Mouse (Mus musculus): ENCODE data around the gene Mcm10. TPM values are rescaled to one million over a fixed set of nuclear protein-coding genes. Genes with fewer than 3 reads are reported as not detected.

Mcm10 gene
- 31.0 and 35.5 TPM in 2 replicates for polyA plus RNA-seq (2015; fragmentation: Nextera tagmentation; extraction: Ambion mirVana)

DNA sequence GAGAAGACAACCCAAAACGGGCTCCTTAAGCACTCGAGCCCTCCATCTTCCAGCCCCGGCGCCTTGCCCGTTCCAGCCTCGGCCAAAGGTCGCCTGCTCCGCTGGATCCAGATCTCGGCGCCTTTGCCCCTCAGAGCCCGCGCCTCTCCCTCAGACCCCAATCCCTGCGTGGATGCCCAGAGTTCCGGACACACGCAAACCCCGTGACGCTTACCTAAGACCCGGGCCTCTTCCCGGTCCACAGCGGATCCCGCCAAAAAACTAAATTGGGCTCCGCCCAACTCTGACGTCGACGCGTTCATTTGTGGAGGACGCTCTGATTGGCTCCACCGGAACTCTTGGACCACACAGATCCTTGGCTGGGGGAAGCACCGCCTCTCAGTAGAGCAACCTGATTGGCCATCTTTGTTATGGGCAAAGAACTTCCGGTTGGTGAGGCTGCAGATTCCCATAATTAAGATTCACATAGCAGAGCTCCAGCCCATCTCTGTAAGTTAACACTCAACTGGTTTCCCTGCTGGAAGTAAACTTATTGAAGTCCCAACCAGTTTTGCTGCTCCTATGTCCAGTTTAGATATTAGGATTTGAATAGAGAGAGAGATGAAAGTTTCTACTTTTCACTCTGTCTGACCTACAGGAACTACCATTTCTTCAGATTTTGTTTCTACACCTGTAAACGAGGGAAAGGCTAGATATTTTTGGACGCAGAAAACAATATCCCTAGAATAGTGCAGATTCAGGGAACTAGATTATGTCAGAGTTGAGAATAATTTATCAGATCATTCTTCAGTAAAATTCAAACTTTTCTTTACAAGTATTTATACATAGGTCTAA lies at the start of gene Mcm10:
Mcm10 (minus strand) TSS at position 301 of the 834 bp plus-strand sequence.
- DNase-seq (ENCODE audit: low spot score) = peak; percentile 96

DNA sequence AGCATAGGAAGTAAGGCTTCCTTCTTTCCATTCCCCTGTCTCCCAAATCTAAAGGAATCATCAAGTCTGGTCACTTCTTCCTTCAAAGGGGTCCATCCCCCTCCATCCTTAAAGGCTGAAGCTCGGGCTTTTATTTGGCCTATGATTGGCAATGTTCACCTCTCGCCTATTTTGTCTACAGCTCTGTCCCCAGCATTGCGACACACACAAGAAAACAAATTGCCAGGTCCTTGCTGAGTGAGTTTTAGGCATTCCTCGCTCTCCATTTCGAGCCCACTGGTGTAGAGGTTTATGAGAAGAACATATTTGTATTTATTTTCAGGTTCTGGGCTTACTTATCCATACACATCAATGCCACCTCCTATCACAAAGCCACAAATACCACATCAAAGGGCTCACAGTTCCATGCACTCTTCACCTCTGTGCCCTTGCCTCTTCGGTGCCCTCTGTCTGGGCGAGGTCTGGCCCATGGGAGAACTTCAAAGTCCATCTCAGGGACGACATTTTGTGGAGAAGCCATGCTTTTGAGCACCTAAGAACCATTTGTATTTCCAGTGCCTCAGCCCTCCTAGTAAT lies 48.6 kb upstream of the Mcm10 start:
- peak; percentile 13 for DNase-seq (ENCODE audit: low spot score)

- no peak for DNase-seq (ENCODE audit: low spot score)
Measured at GRCm38 (mm10) chr2:5059997-5060396, 47.4 kb upstream of the Mcm10 start.

GRCm38 (mm10) chr2:5058436-5058835 lies 45.8 kb upstream of the Mcm10 start:
- no peak for DNase-seq (ENCODE audit: low spot score)

GRCm38 (mm10) chr2:5050562-5050961 lies 38.0 kb upstream of the Mcm10 start:
- DNase-seq (ENCODE audit: low spot score) = no peak

- no peak for DNase-seq (ENCODE audit: low spot score)
Measured at GRCm38 (mm10) chr2:5047016-5047415, 34.4 kb upstream of the Mcm10 start.

GRCm38 (mm10) chr2:5045269-5045965 lies 32.8 kb upstream of the Mcm10 start:
- DNase-seq (ENCODE audit: low spot score) = no peak

DNA sequence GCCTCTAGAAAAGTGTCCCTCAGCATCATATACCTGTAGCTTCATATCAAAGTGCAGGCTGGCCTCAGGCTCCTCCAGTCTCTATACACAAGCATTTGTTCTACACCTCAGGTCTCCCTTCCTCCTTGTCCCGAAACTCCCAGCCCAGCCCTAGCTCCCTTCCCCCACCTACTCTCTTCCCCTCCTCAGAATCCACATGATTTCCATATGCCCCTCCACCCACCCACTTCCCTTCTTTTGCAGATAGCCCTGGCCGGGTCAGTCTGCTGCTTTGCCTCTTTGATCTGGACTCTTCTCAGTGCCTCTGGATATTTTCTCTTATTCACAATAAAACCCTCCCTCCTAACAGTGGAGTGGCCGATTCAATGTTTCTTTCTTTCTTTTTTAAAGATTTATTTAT lies 31.7 kb upstream of the Mcm10 start:
- DNase-seq (ENCODE audit: low spot score) = no peak

DNA sequence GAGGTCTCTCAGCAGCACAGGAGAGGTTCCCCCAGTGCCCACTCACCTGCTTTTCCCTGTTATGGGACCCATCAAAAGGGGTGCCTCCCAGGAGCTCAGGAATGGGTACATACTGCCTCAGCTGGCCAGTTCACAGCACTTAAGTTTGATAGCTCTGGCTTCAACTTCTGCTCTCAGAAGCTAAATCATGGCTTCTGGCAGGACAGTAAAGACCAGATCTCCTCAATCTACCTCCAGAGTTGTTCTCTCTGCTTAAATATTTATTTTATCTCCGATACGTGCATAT lies 30.8 kb upstream of the Mcm10 start:
- no peak for DNase-seq (ENCODE audit: low spot score)

DNA sequence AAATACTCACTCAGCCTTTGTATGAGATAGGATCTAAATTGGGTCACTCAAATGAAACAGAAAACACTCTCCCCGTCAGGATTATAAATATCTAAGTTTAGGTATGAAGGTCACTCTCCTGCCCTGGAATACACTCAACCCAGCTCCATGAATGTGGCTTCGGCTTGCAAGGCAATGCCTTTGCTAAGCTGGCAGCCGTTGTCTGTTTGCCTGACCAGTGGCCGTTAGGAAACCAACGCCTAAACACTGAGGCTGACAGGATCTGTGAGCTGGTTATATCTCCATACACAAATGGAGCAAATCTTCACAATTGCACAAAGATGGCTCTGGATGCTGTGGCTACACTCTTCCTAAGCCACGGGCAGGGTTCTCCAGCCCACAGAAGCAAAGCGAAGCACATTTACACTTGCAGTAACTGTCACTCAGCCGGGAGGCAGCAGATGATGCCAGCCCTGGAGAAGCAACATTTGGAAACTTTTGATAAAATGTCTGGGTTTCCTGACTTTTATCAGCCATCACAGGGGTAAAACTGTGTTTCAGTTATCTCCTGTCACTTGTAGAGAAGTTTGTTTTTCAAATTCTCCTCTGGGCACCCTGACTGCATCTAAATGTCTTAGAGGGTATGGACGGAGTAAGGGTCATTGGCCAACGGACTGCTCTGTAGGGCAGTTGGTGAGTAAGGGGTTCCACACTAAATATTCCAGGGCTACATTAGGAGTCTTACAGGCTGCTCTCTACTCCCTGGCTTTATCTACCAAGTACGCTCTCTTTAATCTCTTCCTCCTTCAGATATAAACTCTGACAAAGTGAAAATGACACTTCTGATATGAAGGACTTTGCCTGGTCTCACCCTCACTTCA lies 30.3 kb upstream of the Mcm10 start:
- DNase-seq (ENCODE audit: low spot score) = no peak

- no peak for DNase-seq (ENCODE audit: low spot score)
Measured at GRCm38 (mm10) chr2:5041854-5042253, 29.3 kb upstream of the Mcm10 start.

GRCm38 (mm10) chr2:5040281-5041161 lies 27.9 kb upstream of the Mcm10 start:
- no peak for DNase-seq (ENCODE audit: low spot score)

DNA sequence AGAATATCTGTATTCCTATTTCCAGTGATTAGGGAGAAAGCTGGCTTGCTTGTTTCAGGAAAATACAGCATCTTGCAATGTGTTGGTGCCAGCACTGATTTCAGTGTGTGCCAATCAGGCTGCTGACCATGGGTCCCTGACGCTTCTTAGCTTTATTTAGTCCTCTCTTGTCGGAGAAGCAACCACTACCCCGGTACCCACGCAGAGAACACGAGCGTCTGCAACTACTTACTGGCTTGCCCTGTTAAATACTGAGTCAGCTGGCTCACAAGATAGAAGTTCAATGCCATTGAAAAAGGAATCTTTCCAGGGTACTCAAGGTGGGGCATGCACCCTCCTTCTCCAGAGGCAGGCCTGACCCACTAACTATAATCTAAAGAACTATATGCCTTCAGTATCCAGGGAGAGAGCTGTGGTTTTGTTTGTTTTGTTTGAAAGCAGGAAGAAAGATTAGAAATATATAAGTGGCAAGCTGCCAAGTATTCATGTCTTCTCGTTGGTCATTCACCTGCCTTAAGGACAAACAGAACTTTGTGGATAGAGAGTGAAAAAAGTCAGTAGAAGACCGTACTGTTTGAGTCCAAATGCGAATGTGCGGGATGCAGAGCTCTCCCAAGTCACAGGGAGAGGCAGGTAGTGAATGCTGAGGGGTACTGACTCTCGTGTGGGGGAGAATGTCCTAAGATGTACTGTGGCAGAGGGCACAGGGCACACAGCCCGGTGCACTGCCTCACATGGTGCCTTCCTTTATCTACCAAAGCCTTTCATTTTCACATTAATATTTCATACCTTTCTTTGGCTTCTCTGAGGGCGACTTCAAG lies 27.0 kb upstream of the Mcm10 start:
- no peak for DNase-seq (ENCODE audit: low spot score)

DNA sequence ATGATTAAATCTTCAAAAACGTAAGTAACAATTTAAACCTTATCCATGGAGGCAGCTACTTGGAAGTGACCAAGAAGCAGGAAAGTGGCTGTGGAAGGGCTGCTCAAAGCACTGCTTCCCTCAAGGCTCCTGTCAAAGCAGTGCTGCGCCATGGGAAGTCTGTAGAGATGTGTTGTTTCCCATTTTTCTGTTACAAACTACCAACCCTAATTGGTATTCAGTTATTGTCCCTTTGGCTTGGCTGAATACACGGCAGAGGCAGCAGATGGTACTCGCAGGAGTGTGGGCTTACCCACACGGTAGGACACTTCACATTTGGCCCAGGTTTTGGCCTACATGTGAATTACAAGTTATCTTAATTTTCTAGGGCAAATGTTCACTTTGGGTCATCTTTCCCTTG lies 25.7 kb upstream of the Mcm10 start:
- DNase-seq (ENCODE audit: low spot score) = no peak

DNA sequence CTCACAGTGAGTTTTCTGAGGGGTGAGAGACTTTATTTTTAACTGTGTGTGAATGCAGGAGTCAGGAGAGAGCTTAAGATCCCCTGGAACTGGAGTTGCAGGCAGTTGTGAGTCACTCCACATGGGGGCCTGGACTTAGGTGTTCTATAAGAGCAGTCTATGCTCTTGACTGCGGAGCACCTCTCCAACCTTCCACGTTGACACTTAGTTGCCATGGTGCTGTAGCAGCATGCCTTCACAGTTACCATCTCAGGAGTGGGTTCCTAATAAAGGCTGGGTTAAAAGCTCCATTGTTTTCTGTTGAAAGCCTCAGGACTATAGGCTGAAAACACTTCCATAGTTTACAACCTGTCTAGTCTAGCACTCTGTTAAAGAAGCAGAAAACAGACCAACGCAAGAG lies 24.8 kb upstream of the Mcm10 start:
- no peak for DNase-seq (ENCODE audit: low spot score)

DNA sequence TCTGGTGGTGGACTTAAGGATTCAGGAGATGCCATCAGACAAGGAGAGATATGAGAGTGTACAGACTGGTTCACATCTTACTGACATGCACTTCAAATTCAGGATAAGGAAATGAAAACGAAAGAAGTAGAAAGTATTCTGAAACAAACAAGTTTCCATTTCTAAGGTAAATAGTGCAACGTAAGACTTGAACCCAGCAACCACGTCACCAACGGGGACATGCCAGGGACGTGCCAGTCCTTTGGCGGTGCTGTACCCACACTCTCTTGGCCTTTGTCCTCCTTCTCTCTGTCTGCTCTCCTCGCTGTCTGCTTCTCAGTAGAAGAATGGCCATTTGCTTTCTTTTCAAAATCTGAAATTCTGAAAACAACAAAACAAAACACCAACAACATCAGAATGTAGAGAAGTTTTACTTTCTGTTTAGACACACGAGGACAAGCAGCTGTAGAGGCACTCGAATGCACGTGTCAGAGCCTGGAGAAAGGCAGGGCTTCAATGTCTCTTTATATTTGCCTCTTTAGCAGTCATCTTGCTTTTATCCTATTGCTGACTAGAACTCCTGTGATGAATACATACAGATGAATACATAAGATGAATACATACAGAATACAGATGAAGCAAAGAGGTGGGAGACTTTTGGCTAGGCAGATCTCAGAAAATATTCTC lies 24.0 kb upstream of the Mcm10 start:
- DNase-seq (ENCODE audit: low spot score) = no peak

DNA sequence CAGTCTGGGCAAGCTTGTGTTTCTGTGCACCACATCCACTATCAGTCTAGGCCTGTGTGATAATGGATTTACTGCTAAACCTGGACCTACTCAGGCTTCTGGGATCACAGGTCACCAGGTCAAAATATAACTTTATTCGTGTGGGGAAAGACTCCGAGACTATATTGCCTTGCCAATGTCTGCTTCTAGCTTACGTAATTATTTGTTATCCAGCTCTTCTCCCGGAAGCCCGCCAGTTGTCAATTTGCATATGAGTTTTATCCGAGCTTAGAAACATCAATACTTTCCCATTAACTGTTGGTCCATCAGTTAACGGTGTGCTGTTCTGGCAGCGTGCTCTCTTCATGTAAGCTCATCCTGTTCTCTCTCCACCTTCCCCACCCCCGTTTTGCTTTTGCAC lies 22.6 kb upstream of the Mcm10 start:
- DNase-seq (ENCODE audit: low spot score) = no peak

GRCm38 (mm10) chr2:5034801-5035200 lies 22.2 kb upstream of the Mcm10 start:
- DNase-seq (ENCODE audit: low spot score) = no peak

Data from thymus, postnatal 0 days (tissue).